Mouse (Mus musculus) limb, embryonic 10.5 days (tissue): ENCODE measurements at regions not wholly inside any gene's neighbourhood (a gene's known extent, or its start where the extent isn't known, plus 50 kb on each side); places are given as distances from the start of the nearest gene placed in this dataset. TPM values are rescaled to one million over a fixed set of nuclear protein-coding genes. Genes with fewer than 3 reads are reported as not detected.

Experiments
- microRNA-seq: library from miRNA; unstranded; fragments of <30 nt; microRNA quantifications from one replicate; pipeline ENCODE4, GENCODE M21; 2017

Small RNA genes lying in the stretch of these regions (microRNA-seq; reads per million reads assigned to microRNA genes)
- not detected for gene Gm27628
